Mouse (Mus musculus) Patski (cell line): Measurements from ENCODE around the gene Srf. TPM values are rescaled to one million over a fixed set of nuclear protein-coding genes. Genes with fewer than 3 reads are reported as not detected.
A peak's percentile ranks its signal among the peaks of the same experiment; 100 is the strongest.

ENCODE experiments used
- ATAC-seq: fragments of 100-300 bp; one replicate; pipeline ENCODE4 v1.8.0; 2021
- CTCF ChIA-PET: fragments of 350-600 bp; sonication (Branson Sonifier 250); formaldehyde crosslinking; loops from one replicate; lab custom pipeline; 2022; ENCODE audit warnings: inconsistent platforms; lab: Charles Lee
- POLR2A ChIA-PET: fragments of 350-600 bp; sonication (Branson Sonifier 250); formaldehyde crosslinking; loops from one replicate; lab custom pipeline; 2022; ENCODE audit warnings: antibody characterized with exemption, inconsistent platforms; lab: Charles Lee
- DNase-seq: peaks from one replicate; pipeline ENCODE4 v3.0.0-alpha.2; 2011; ENCODE audit warnings: low read depth, low spot score
- H3K27me3 ChIP-seq: fragments of 371-371 bp; one replicate; pipeline ENCODE4 v1.5.1; 2021
- CTCF ChIP-seq: fragments of 100-300 bp; IDR thresholded peaks from one replicate; pipeline ENCODE4 v1.5.1; 2021
- in situ Hi-C: fragments of 300-500 bp; cut with MboI; formaldehyde crosslinking; loops from 3 replicates; pipeline ENCODE4 v1.11.1; 2018; ENCODE audit warnings: low pct_unique_long_range_greater_than_20kb, mixed read lengths
- polyA plus RNA-seq: library from polyadenylated mRNA; unstranded; gene quantifications from one replicate; pipeline ENCODE4 v1.2.3, GENCODE M21; 2021

Srf gene
- polyA plus RNA-seq = 72.1 TPM

DNA sequence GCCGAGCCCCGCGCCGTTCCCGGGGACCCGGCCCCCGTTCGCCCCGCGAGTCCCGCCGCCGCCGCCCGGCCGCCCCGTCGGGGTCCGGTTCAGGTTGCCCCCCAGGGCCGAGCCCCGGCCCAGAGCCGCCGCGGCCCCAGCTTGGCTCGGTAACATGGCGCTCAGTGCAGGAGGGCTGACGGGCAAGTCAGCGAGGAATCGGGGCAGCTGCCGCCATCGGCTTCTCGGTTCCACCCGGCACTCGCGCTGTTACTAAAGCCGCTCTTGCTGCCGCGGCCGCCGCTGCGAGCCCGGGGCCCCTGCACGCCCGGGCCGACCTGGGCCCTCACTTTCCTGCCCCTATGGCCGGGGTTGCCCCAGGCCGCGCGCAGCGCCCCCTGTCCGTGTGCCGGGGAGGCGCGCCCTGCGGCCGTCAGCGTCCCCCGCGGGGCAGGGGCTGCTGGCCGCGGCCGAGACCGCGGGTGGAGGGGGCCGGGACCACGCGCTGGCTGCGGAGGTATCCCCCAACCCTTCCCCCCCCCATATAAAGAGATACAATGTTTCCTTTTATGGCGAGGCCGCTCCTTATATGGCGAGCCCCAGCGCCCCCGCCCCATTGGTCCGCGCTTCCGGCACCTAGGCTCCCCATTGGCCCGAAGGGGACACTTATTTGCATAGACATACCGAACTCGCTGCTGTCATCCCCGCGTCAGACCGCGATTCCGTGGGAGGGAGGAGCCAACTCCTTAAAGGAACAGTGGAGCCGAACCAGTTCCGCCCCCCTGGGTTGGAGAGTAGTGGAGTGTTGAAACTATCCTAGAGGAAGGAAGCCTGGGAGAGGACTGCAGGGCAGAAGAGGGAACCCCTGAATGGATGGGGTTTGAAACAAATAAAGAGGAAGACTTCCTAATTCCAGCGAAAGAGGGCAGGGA is at the start of gene Srf:
Gene Srf, minus strand, starts transcription at position 503 of the 911 bp plus-strand sequence.
- in situ Hi-C loops = no loop called here
- ATAC-seq (peak; percentile 75), DNase-seq (peak; percentile 91)
- H3K27me3 ChIP-seq = no peaks in the 10 kb centered on the region
- no peak for TF ChIP-seq CTCF
- CTCF ChIA-PET = no interaction called here
- POLR2A ChIA-PET = interaction anchor here (0.9 to 1.7 kb wide), 3 partner anchors 10 to 67 kb away, joined by 3 to 5 read pairs (median 5); partner anchors contain the start of gene Cul9

DNA sequence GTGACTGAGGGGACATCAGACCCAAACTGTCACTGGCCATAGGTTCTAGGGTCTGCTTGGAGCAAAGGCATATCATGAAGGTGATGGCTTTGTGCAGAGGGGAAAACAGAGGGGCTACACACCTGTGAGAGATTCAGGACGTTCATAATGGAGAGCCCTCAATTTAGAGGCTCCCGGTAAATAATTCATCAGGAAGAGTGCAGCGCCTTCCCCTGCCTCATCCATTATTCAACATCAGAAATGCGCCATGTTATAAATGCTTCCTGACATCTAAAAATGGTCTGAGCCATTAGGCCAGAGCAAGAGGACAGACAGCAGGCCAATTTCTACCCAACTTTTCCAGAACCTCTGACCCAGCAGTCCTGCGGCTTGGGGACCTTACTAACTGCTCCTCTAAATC is 49.2 kb upstream of the Srf start:
- in situ Hi-C loops = no loop called here
- no peak for TF ChIP-seq CTCF
- H3K27me3 ChIP-seq = no peaks in the 10 kb centered on the region
- no peak for DNase-seq
- ATAC-seq = no peak
- ChIA-PET CTCF (interaction anchor here (1.2 to 1.3 kb wide), 2 partner anchors 13 to 27 kb away, joined by 3 read pairs; no protein-coding TSS in a partner anchor), POLR2A (no interaction called here)

DNA sequence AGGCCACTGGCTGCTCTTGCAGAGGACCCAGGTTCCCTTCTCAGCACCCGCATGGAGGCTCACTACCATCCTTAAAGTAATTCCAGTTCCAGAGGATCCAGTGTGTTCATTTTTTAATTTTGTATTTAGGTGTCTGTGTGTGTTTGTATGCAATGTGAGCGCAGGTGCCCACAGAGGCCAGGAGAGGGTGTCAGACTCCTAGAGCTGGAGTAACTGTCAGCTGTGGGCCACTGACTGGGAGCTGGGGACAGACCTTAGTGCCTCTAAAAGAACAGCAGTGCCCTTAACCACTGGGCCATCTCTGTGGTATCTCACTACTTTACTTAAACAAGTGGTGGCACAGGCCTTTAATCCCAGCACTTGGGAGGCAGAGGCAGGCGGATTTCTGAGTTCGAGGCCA is 47.3 kb upstream of the Srf start:
- DNase-seq = no peak
- ATAC-seq = no peak
- in situ Hi-C loops = no loop called here
- no peaks in the 10 kb centered on the region for H3K27me3 ChIP-seq
- CTCF ChIA-PET = interaction anchor here (1.0 kb wide), 2 partner anchors 31 to 32 kb away, joined by 3 read pairs; no protein-coding TSS in a partner anchor
- POLR2A ChIA-PET = no interaction called here
- no peak for TF ChIP-seq CTCF

DNA sequence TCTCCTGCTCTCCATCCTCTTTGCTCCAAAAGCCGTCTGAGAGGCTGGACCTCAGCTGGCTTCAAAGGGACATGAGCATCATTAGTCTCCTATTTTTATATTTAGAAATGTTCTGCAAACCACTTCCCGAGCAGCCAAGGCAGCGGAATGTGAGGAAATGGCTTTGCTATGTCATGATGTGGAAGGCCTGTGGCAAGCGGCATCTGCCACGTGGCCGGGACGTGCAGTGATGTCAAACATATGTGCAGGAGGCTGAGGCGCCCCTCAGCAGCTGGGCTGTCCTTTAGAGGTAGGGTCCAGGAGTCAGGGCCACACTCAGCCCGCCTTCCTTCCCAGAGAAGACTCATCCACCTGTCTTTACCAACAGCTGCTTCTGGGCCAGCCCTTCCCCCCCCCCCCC is 46.2 kb upstream of the Srf start:
- in situ Hi-C loops = no loop called here
- H3K27me3 ChIP-seq = no peaks in the 10 kb centered on the region
- no peak for TF ChIP-seq CTCF
- ChIA-PET CTCF (no interaction called here), POLR2A (interaction anchor here (0.6 kb wide), 1 partner anchor 8 kb away, joined by 3 read pairs; no protein-coding TSS in a partner anchor)
- no peak for DNase-seq
- ATAC-seq = no peak

DNA sequence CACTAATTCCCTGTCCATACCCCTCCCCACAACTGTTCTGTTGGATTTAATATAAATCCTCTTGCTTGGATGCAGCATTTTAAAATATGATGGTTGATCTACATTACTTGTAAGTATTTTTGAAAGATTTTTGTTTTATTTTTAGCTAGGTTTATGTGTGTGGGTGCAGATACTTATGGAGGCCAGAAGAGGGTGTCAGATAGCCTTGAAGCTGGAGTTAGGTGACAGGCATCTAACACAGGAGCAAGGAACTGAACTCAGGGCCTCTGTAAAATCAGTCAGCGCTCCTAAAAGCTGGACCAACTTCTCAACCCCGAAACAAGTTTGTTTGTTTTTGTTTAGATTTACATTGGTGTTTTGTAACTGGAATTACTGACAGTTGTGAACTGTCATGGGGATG is 44.6 kb upstream of the Srf start:
- DNase-seq (no peak), ATAC-seq (no peak)
- POLR2A ChIA-PET = interaction anchor here (0.6 to 0.7 kb wide), 2 partner anchors 16 to 28 kb away, joined by 3 to 7 read pairs; no protein-coding TSS in a partner anchor
- in situ Hi-C loops = no loop called here
- H3K27me3 ChIP-seq = no peaks in the 10 kb centered on the region
- CTCF ChIA-PET = interaction anchor here (1.5 to 2.0 kb wide), 2 partner anchors 31 to 37 kb away, joined by 3 to 6 read pairs; no protein-coding TSS in a partner anchor
- no peak for TF ChIP-seq CTCF

DNA sequence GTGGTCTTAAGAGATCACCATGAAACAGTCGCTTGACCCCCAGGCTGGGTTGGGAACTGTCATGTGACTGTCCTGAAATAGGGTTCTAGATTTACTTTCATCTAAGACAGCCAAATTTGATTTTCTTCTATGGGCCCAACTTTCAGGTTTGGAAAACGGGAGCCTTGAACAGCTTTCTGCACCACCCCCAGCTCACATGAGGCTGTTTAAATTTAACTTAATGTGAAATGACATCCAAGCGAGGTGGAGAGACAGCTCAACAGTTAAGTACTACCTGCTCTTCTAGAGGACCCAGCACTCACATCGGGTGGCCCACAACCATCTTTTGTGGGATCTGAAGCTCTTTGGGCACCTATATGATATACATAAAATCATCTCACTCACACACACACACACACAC is 43.0 kb upstream of the Srf start:
- in situ Hi-C loops = loop anchor here (5.0 kb wide), 1 partner anchor 43 kb away; no protein-coding TSS in a partner anchor
- ATAC-seq (no peak), DNase-seq (no peak)
- no peaks in the 10 kb centered on the region for H3K27me3 ChIP-seq
- TF ChIP-seq CTCF = no peak
- POLR2A ChIA-PET = no interaction called here
- CTCF ChIA-PET = interaction anchor here (2.0 kb wide), 1 partner anchor 33 kb away, joined by 6 read pairs; no protein-coding TSS in a partner anchor

DNA sequence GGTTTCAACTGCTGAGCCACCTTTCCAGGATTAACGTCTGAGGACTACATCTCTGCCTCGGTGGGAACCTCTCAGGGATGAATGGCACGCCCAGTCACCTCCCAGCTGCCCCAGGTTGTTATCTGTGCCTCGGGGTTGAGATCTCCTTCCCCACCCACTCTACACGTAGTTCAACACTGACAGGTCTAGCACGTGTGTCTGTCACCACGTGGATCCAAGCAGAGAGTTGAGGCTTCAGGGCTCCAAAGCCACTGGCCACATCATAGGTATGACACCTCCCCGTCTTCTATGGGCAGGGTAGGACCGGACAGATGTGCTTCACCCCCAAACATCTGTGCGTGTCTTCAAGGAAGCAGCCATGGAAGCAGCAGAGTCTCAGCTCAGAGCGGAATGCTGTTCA is 42.0 kb upstream of the Srf start:
- no peaks in the 10 kb centered on the region for H3K27me3 ChIP-seq
- DNase-seq (no peak), ATAC-seq (no peak)
- in situ Hi-C loops = loop anchor here (5.0 kb wide), 1 partner anchor 44 kb away; no protein-coding TSS in a partner anchor
- POLR2A ChIA-PET = no interaction called here
- CTCF ChIA-PET = no interaction called here
- TF ChIP-seq CTCF = no peak

DNA sequence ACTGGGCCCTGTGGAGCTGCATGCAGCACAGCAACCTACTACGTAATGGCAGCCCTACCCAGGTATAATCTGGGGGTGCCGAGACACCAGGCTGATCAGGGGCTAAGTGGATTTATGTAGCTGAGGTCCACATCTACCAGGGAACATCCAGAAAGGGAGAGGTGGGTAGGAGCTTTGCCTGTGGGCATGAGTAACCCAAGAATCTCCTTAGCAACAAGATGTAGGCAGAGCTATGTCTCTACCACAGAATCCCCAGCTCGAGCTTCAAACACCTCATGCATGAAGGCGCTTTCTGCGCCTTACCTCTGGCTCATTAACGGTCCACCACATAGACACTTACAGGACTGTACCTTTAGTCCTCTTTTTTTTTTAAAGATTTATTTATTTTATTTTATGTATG is 39.4 kb upstream of the Srf start:
- no peak for ATAC-seq
- no peak for TF ChIP-seq CTCF
- in situ Hi-C loops = loop anchor here (5.0 kb wide), 1 partner anchor 47 kb away; no protein-coding TSS in a partner anchor
- DNase-seq = no peak
- ChIA-PET CTCF (interaction anchor here (1.8 kb wide), 1 partner anchor 15 kb away, joined by 4 read pairs; no protein-coding TSS in a partner anchor), POLR2A (interaction anchor here (0.7 kb wide), 1 partner anchor 33 kb away, joined by 5 read pairs; no protein-coding TSS in a partner anchor)
- no peaks in the 10 kb centered on the region for H3K27me3 ChIP-seq

DNA sequence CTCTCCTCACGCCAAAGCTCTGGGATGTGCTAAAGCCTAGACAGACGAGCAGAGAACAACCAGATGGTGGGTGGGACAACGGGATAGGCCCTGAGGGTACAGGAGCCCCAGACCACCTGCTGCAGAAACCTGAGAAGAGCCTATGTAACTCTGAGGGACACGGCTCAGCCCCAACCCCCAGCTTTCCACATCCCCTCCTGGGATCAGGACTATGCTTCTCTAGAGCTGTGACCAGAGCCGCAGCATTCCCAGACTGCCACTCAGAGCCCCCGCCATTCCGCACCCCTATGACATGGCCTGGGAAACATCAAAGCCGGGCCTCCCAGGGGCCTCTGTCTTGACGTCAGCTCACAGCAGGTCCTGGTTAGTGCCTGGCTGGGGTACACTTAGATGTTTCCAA is 38.6 kb upstream of the Srf start:
- DNase-seq = no peak
- ChIA-PET CTCF (no interaction called here), POLR2A (no interaction called here)
- in situ Hi-C loops = loop anchor here (5.0 kb wide), 1 partner anchor 48 kb away; no protein-coding TSS in a partner anchor
- ATAC-seq = no peak
- no peak for TF ChIP-seq CTCF
- H3K27me3 ChIP-seq = no peaks in the 10 kb centered on the region

DNA sequence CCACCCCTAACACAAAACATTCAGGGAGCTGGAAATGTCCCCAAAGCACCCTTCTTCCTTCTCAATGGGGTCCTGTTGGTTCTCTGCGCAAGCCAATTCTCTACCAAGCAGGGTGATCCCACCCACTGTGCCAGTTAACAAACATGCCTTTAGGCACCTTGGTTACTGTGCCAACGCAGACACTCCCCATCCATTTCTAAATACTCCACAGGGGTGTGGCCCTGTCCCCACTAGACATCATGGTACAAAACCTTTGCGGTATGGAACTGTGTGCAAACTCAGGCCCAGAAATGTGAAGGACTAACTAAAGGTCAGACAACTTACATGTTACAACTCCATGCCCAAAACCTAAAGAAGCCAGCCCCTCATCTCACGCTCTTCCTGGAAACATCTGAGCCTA is 37.1 kb upstream of the Srf start:
- DNase-seq (no peak), ATAC-seq (no peak)
- no peaks in the 10 kb centered on the region for H3K27me3 ChIP-seq
- POLR2A ChIA-PET = interaction anchor here (1.5 kb wide), 1 partner anchor 37 kb away, joined by 3 read pairs; no protein-coding TSS in a partner anchor
- CTCF ChIA-PET = interaction anchor here (1.1 kb wide), 1 partner anchor 13 kb away, joined by 3 read pairs; no protein-coding TSS in a partner anchor
- no peak for TF ChIP-seq CTCF
- in situ Hi-C loops = no loop called here

DNA sequence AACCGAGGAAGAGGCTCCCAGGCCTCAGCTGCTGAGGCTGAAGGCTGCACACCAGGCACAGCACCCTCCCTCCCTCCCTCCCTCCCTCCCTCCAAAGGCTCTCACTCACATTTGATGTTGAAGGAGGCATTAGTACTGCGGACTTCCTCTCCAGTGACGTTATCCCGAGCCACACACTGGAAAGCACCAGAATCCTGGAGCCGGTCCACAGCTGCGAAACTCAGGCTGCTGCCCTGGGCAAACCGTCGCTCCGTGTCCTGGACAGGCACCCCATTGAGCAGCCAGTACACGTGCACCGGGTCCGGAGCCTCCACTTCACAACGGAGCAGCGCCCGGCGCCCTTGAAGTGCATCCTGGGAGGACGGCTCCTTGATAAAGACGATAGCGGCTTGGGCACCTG is 35.4 kb upstream of the Srf start:
- CTCF ChIA-PET = no interaction called here
- DNase-seq = no peak
- POLR2A ChIA-PET = no interaction called here
- TF ChIP-seq CTCF = no peak
- ATAC-seq = no peak
- H3K27me3 ChIP-seq = no peaks in the 10 kb centered on the region
- in situ Hi-C loops = no loop called here
